Mouse (Mus musculus): Measurements from ENCODE around the gene Dstyk. TPM values are rescaled to one million over a fixed set of nuclear protein-coding genes. Genes with fewer than 3 reads are reported as not detected.

Gene Dstyk
- polyA plus RNA-seq, 1 experiment from 2014 or later, result 15.2 TPM

- DNase-seq (ENCODE audit: low spot score) (no peak), ATAC-seq (ENCODE audit: insufficient number of reproducible peaks, low FRiP score, low TSS enrichment, low read depth) (no peak)
- Histone ChIP-seq H3K9ac (ENCODE audit: low read length) (no peak overlapping the region), H3K4me1 (ENCODE audit: control insufficient read depth, insufficient read depth, low read length) (peaks cover 25% of the 10 kb centered on the region), H3K27ac (replicated peaks; ENCODE audit: low read depth, low read length) (no peak overlapping the region), H3K36me3 (ENCODE audit: control insufficient read depth, insufficient read depth, low read length) (no peaks in the 10 kb centered on the region), H3K27me3 (ENCODE audit: control insufficient read depth, insufficient read depth, low read length) (no peaks in the 10 kb centered on the region), H3K4me2 (ENCODE audit: low read depth, severe bottlenecking) (no peak overlapping the region), H3K9me3 (ENCODE audit: control insufficient read depth, low read length) (no peaks in the 10 kb centered on the region), H3K4me3 (ENCODE audit: low read depth, low read length) (no peak overlapping the region)
- WGBS, result 39% methylated on average over 14 of the region's 14 CpGs
Observed at GRCm38 (mm10) chr1:132385266-132385665, 32.1 kb upstream of the Dstyk start.

DNA sequence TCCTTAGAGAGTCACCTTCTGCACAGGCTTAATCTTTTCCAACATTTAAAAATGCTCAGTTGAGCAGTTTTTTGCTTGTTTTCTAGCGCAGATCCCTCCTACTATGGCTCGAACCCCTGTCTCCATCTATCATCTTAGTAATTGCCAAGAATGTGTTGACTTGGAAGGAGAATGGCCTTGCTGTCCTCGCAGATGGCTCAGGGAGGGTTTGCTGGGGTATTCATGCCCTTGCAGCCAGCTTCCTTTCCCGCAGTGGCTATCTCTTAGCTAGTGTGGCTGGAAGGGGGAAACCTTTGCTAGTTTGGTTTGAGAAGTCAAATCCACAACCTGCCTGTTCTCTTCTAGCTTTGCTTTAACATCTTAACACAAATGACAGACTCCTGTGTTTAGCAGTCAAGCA lies 31.6 kb upstream of the Dstyk start:
- no peak for DNase-seq (ENCODE audit: low spot score)
- H3K27ac ChIP-seq (replicated peaks; ENCODE audit: low read depth, low read length), result no peak overlapping the region

GRCm38 (mm10) chr1:132386266-132386665 lies 31.1 kb upstream of the Dstyk start:
- DNase-seq (ENCODE audit: low spot score) (no peak), ATAC-seq (ENCODE audit: insufficient number of reproducible peaks, low FRiP score, low TSS enrichment, low read depth) (no peak)
- peaks cover 27% of the 10 kb centered on the region for H3K4me1 ChIP-seq (ENCODE audit: control insufficient read depth, insufficient read depth, low read length)
- H3K36me3 ChIP-seq (ENCODE audit: control insufficient read depth, insufficient read depth, low read length), result no peaks in the 10 kb centered on the region
- no peak overlapping the region for H3K9ac ChIP-seq (ENCODE audit: low read length)
- no peaks in the 10 kb centered on the region for H3K9me3 ChIP-seq (ENCODE audit: control insufficient read depth, low read length)
- no peaks in the 10 kb centered on the region for H3K27me3 ChIP-seq (ENCODE audit: control insufficient read depth, insufficient read depth, low read length)
- no peak overlapping the region for H3K4me2 ChIP-seq (ENCODE audit: low read depth, severe bottlenecking)
- no peak overlapping the region for H3K4me3 ChIP-seq (ENCODE audit: low read depth, low read length)
- no peak overlapping the region for H3K27ac ChIP-seq (replicated peaks; ENCODE audit: low read depth, low read length)
- WGBS, result 89% methylated on average over 4 of the region's 4 CpGs

More for the DNA sequence above, 31.6 kb upstream of the Dstyk start:
- Histone ChIP-seq H3K36me3 (ENCODE audit: control insufficient read depth, insufficient read depth, low read length) (no peaks in the 10 kb centered on the region), H3K4me1 (ENCODE audit: control insufficient read depth, insufficient read depth, low read length) (peaks cover 27% of the 10 kb centered on the region), H3K4me3 (ENCODE audit: low read depth, low read length) (no peak overlapping the region), H3K9ac (ENCODE audit: low read length) (no peak overlapping the region), H3K9me3 (ENCODE audit: control insufficient read depth, low read length) (no peaks in the 10 kb centered on the region), H3K27me3 (ENCODE audit: control insufficient read depth, insufficient read depth, low read length) (no peaks in the 10 kb centered on the region), H3K4me2 (ENCODE audit: low read depth, severe bottlenecking) (no peak overlapping the region)
- 73% methylated on average over 4 of the region's 4 CpGs for WGBS
- no peak for ATAC-seq (ENCODE audit: insufficient number of reproducible peaks, low FRiP score, low TSS enrichment, low read depth)

DNA sequence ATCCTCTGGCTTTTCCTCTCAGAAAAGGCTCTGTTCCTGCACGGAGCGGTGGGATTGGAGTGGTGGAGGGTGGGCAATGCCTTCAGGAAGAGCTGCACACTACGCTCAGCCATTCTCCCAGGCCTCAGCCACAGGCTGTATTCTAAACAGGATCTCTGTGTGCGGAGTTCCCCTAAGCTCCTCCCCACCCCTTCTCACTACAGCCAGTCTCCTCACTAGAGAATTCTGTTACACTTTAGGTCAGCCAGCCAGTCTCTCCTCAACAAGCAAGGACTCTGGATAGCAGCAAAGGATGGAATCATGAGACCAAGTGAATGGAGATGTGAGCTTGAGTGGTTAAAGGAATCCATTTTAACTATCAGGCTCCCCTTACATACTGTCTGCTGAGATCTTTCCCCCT lies 29.4 kb upstream of the Dstyk start:
- Histone ChIP-seq H3K4me1 (ENCODE audit: control insufficient read depth, insufficient read depth, low read length) (peaks cover 27% of the 10 kb centered on the region), H3K4me2 (ENCODE audit: low read depth, severe bottlenecking) (no peak overlapping the region), H3K27ac (replicated peaks; ENCODE audit: low read depth, low read length) (no peak overlapping the region), H3K9ac (ENCODE audit: low read length) (no peak overlapping the region), H3K36me3 (ENCODE audit: control insufficient read depth, insufficient read depth, low read length) (no peaks in the 10 kb centered on the region), H3K27me3 (ENCODE audit: control insufficient read depth, insufficient read depth, low read length) (no peaks in the 10 kb centered on the region), H3K9me3 (ENCODE audit: control insufficient read depth, low read length) (no peaks in the 10 kb centered on the region), H3K4me3 (ENCODE audit: low read depth, low read length) (no peak overlapping the region)
- no peak for DNase-seq (ENCODE audit: low spot score)
- no peak for ATAC-seq (ENCODE audit: insufficient number of reproducible peaks, low FRiP score, low TSS enrichment, low read depth)
- WGBS, result 47% methylated on average over 4 of the region's 4 CpGs

DNA sequence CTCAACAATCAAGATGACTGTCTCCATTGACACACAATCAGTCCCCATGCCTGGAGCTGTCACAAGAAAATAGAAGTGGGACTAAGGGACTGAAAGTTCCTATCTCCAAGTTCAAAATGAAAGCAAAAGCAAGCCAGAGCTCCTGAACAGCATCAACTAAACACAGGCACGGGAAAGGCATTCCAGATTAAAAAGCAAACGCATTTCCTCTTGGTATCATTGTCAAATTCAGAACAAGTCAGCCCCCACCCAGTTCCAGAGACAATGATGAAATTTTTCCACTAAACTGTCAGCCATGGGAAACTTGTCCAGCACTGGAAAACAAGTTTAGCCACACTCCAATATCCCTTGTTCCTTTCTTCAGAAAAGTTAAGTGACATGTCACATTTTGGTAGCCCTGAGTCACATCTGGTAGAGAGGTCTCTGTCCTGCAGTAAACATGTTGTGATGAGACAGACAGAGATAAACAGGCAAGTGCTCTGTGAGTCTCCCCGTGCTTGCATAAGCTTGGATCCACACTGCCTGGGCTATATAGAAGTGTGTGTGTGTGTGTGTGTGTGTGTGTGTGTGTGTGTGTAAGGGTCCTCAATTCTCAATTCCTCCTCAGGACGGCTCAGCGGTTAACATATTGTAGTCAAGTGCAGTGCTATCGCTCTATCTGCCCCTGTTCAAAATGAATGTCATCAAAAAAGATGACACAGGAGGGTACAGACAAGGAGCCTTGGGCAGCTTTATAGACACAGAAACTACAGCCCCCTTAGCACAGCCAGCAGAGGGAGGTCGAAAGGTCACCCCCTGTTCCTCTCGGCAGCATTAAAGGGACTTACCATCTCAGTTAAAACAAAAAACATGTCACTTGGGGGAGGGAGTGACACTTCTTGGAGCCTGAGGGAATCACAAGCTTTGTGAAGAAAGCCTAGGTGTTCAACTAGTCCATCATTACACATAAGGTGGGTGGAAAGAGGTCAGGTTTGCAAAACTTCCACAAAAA lies 28.2 kb upstream of the Dstyk start:
- 54% methylated on average over 8 of the region's 8 CpGs for WGBS

GRCm38 (mm10) chr1:132389886-132390585 lies 27.3 kb upstream of the Dstyk start:
- H3K4me3 ChIP-seq (ENCODE audit: low read depth, low read length), result peak overlapping the region; percentile 50
- no peak overlapping the region for H3K27ac ChIP-seq (replicated peaks; ENCODE audit: low read depth, low read length)
- peak overlapping the region; percentile 87 for H3K4me2 ChIP-seq (ENCODE audit: low read depth, severe bottlenecking)
- H3K9me3 ChIP-seq (ENCODE audit: control insufficient read depth, low read length), result no peaks in the 10 kb centered on the region
- H3K27me3 ChIP-seq (ENCODE audit: control insufficient read depth, insufficient read depth, low read length), result no peaks in the 10 kb centered on the region
- ATAC-seq (ENCODE audit: insufficient number of reproducible peaks, low FRiP score, low TSS enrichment, low read depth) (no peak), DNase-seq (ENCODE audit: low spot score) (peak; percentile 55)
- no peak overlapping the region; the same call in 1 of the 2 replicates for H3K9ac ChIP-seq (ENCODE audit: low read length)
- H3K36me3 ChIP-seq (ENCODE audit: control insufficient read depth, insufficient read depth, low read length), result no peaks in the 10 kb centered on the region
- WGBS, result 17% methylated on average over 15 of the region's 15 CpGs
- peaks cover 21% of the 10 kb centered on the region for H3K4me1 ChIP-seq (ENCODE audit: control insufficient read depth, insufficient read depth, low read length)

More for the DNA sequence above, 28.2 kb upstream of the Dstyk start:
- no peaks in the 10 kb centered on the region for H3K36me3 ChIP-seq (ENCODE audit: control insufficient read depth, insufficient read depth, low read length)
- no peak overlapping the region for H3K9ac ChIP-seq (ENCODE audit: low read length)
- H3K4me2 ChIP-seq (ENCODE audit: low read depth, severe bottlenecking), result no peak overlapping the region; the same call in 1 of the 2 replicates
- H3K9me3 ChIP-seq (ENCODE audit: control insufficient read depth, low read length), result no peaks in the 10 kb centered on the region
- no peak overlapping the region for H3K27ac ChIP-seq (replicated peaks; ENCODE audit: low read depth, low read length)
- H3K4me1 ChIP-seq (ENCODE audit: control insufficient read depth, insufficient read depth, low read length), result peaks cover 27% of the 10 kb centered on the region
- DNase-seq (ENCODE audit: low spot score) (no peak), ATAC-seq (ENCODE audit: insufficient number of reproducible peaks, low FRiP score, low TSS enrichment, low read depth) (no peak)
- no peaks in the 10 kb centered on the region for H3K27me3 ChIP-seq (ENCODE audit: control insufficient read depth, insufficient read depth, low read length)
- no peak overlapping the region; the same call in 1 of the 2 replicates for H3K4me3 ChIP-seq (ENCODE audit: low read depth, low read length)

GRCm38 (mm10) chr1:132390691-132391579 lies 26.4 kb upstream of the Dstyk start, which contains the start of gene Tmcc2:
Gene Tmcc2, minus strand, starts transcription at chr1:132391281.
- H3K4me3 ChIP-seq (ENCODE audit: low read depth, low read length), result peak within 1 kb of the TSS; percentile 50
- ATAC-seq (ENCODE audit: insufficient number of reproducible peaks, low FRiP score, low TSS enrichment, low read depth) (no peak; the same call in 1 of the 2 replicates), DNase-seq (ENCODE audit: low spot score) (peak; percentile 65)
- peak within 1 kb of the TSS; percentile 76 for H3K9ac ChIP-seq (ENCODE audit: low read length)
- no peaks in the 10 kb centered on the region for H3K27me3 ChIP-seq (ENCODE audit: control insufficient read depth, insufficient read depth, low read length)
- H3K9me3 ChIP-seq (ENCODE audit: control insufficient read depth, low read length), result no peaks in the 10 kb centered on the region
- WGBS, result under 1% methylated on average over 49 of the region's 50 CpGs
- H3K36me3 ChIP-seq (ENCODE audit: control insufficient read depth, insufficient read depth, low read length), result no peaks in the 10 kb centered on the region
- H3K4me2 ChIP-seq (ENCODE audit: low read depth, severe bottlenecking), result peak within 1 kb of the TSS; percentile 87
- H3K4me1 ChIP-seq (ENCODE audit: control insufficient read depth, insufficient read depth, low read length), result peaks cover 16% of the 10 kb centered on the region
- H3K27ac ChIP-seq (replicated peaks; ENCODE audit: low read depth, low read length), result peak within 1 kb of the TSS; percentile 3

All from limb, embryonic 11.5 days (tissue).